Mouse (Mus musculus) cerebellum, adult 2 months (tissue): Measurements from ENCODE around the gene Itga2b.

ENCODE experiments used
- CTCF ChIP-seq: fragments of 200-500 bp; IDR thresholded peaks from 2 replicates; pipeline ENCODE4 v1.5.1; 2011; ENCODE audit warnings: low read depth, mild to moderate bottlenecking, control low read depth, low read length, moderate library complexity, borderline replicate concordance; ENCODE audit not compliant: insufficient read depth
- POLR2A ChIP-seq: fragments of 200-500 bp; IDR thresholded peaks from 2 replicates; pipeline ENCODE4 v1.6.1; 2011; ENCODE audit warnings: low read length, control low read depth, borderline replicate concordance; ENCODE audit not compliant: insufficient read depth

- TF ChIP-seq CTCF, result no peak
- TF ChIP-seq POLR2A, result no peak
These were observed 52.8 kb downstream of the Itga2b start for GRCm38 (mm10) chr11:102417160-102417559.
